Mouse (Mus musculus): ENCODE results near the gene Apol6.

DNA sequence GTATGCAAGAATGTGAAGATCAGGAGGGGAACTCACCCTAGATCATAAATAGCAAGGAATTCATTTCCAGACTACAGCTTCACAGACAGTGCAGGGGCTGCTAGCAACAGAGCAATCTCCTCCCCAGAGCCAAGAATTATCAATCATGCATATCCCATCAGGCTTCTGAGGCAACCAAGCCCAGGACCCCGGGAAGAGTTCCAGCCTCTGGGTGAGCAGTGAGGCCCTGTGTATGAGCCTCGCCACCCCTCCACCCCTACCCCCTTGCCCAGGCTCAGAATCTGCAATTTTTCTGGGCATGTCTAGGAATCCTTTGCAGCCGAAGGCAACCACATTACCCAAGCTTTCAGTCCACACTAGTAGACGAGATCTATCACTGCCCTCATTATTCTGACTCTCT, 22.7 kb upstream of the Apol6 start:
- no peak for TF ChIP-seq E2F4 (IDR thresholded peaks at IDR 0.05; ENCODE audit: insufficient replicate concordance, low read depth, low read length)
- TF ChIP-seq PAX5 (IDR thresholded peaks at IDR 0.05; ENCODE audit: low read length), result no peak
- TF ChIP-seq UBTF (IDR thresholded peaks at IDR 0.05; ENCODE audit: low read depth, low read length), result no peak
- no peak for TF ChIP-seq ZNF384 (IDR thresholded peaks at IDR 0.05; ENCODE audit: low read depth, low read length)
- no peak for TF ChIP-seq KAT2A (IDR thresholded peaks at IDR 0.05; ENCODE audit: insufficient replicate concordance, low read length)
- TF ChIP-seq CTCF (conservative IDR thresholded peaks at IDR 0.05 in 1 of 2, IDR thresholded peaks at IDR 0.05 in 1 of 2; ENCODE audit: low read depth in 2 of 2, low read length in 2 of 2), result no peak
- TF ChIP-seq MAX (IDR thresholded peaks at IDR 0.05; ENCODE audit: low read length), result no peak
- no peak for TF ChIP-seq CHD2 (IDR thresholded peaks at IDR 0.05; ENCODE audit: low read length)
- no peak for TF ChIP-seq TCF12 (IDR thresholded peaks at IDR 0.05; ENCODE audit: low read depth, low read length)
- no peak for TF ChIP-seq MAFK (IDR thresholded peaks at IDR 0.05; ENCODE audit: insufficient replicate concordance, low read length)
- TF ChIP-seq POLR2A (IDR thresholded peaks at IDR 0.05; ENCODE audit: low read depth, low read length), result no peak
- no peak for TF ChIP-seq MEF2A (IDR thresholded peaks at IDR 0.05; ENCODE audit: borderline replicate concordance, low read depth, low read length)

All from CH12.LX (cell line).